Mouse (Mus musculus) CH12.LX (cell line): ENCODE measurements at regions not wholly inside any gene's neighbourhood (a gene's known extent, or its start where the extent isn't known, plus 50 kb on each side); places are given as distances from the start of the nearest gene placed in this dataset.

Experiments used
- DNase-seq: peaks from one replicate; pipeline ENCODE4 v3.0.0-alpha.2; 2013; ENCODE audit errors: extremely low read depth
- H3K27ac ChIP-seq: 2 replicates; pipeline ENCODE4 v1.5.1; 2012; ENCODE audit warnings: low read depth, mild to moderate bottlenecking, control low read depth, moderate library complexity; ENCODE audit not compliant: insufficient read depth
- H3K27me3 ChIP-seq: replicated peaks from 2 replicates; pipeline ENCODE3; 2012; ENCODE audit warnings: inconsistent platforms
- H3K36me3 ChIP-seq, 2 experiments: replicated peaks in 1 of 2; 2 replicates each; pipeline versions ENCODE3 to v1.6.1; 2012; ENCODE audit warnings: inconsistent platforms in 1 of 2, low read length in 1 of 2, mild to moderate bottlenecking in 1 of 2, mixed read lengths in 1 of 2, moderate library complexity in 1 of 2; ENCODE audit not compliant: control insufficient read depth in 1 of 2, insufficient read depth in 1 of 2
- H3K4me1 ChIP-seq, 2 experiments: 2 replicates each; pipeline ENCODE4 v1.6.1; 2012; ENCODE audit warnings: inconsistent platforms in 1 of 2, moderate library complexity in 1 of 2; ENCODE audit not compliant: insufficient read depth in 2 of 2, control insufficient read depth in 1 of 2
- H3K4me2 ChIP-seq: 2 replicates; pipeline ENCODE4 v1.6.1; 2012; ENCODE audit warnings: low read depth, mild to moderate bottlenecking, control low read depth; ENCODE audit not compliant: poor library complexity, insufficient read depth, severe bottlenecking
- H3K4me3 ChIP-seq, 3 experiments: fragments of 150-350 bp in 1 of 3; sonication (generic) in 1 of 3; replicated peaks in 1 of 3; 2 replicates each; pipeline versions ENCODE3 to v1.5.1; 2011 to 2012; ENCODE audit warnings: low read depth in 2 of 3, low read length in 2 of 3, mild to moderate bottlenecking in 2 of 3, moderate library complexity in 2 of 3, control low read depth in 1 of 3, improper control_type of control experiment in 1 of 3, inconsistent platforms in 1 of 3, mixed read lengths in 1 of 3; ENCODE audit not compliant: poor library complexity in 1 of 3
- H3K79me2 ChIP-seq: replicated peaks from 2 replicates; pipeline ENCODE4 v1.6.1; 2012; ENCODE audit warnings: mild to moderate bottlenecking, moderate library complexity; ENCODE audit not compliant: control insufficient read depth, poor library complexity, insufficient read depth, severe bottlenecking; ENCODE audit errors: extremely low read depth
- H3K9ac ChIP-seq: 2 replicates; pipeline ENCODE4 v1.6.1; 2012; ENCODE audit warnings: low read depth, mild to moderate bottlenecking, control low read depth, moderate library complexity; ENCODE audit not compliant: insufficient read depth
- H3K9me3 ChIP-seq: replicated peaks from 2 replicates; pipeline ENCODE3; 2012; ENCODE audit warnings: low read length, inconsistent platforms, mixed read lengths
- BHLHE40 ChIP-seq: IDR thresholded peaks from 2 replicates; pipeline ENCODE4 v1.6.1; 2011; ENCODE audit warnings: mild to moderate bottlenecking, low read depth, low read length, improper control_type of control experiment
- CTCF ChIP-seq, 2 experiments: IDR thresholded peaks in 1 of 2; conservative IDR thresholded peaks in 1 of 2; 2 replicates each; pipeline ENCODE4 v1.5.1; 2011 to 2012; ENCODE audit warnings: low read depth in 2 of 2, low read length in 2 of 2, improper control_type of control experiment in 1 of 2, inconsistent platforms in 1 of 2, mild to moderate bottlenecking in 1 of 2, moderate library complexity in 1 of 2
- E2F4 ChIP-seq: IDR thresholded peaks from 2 replicates; pipeline ENCODE4 v1.6.1; 2011; ENCODE audit warnings: low read depth, low read length, improper control_type of control experiment; ENCODE audit not compliant: insufficient replicate concordance
- EP300 ChIP-seq: IDR thresholded peaks from 2 replicates; pipeline ENCODE4 v1.6.1; 2011; ENCODE audit warnings: low read length, improper control_type of control experiment
- ETS1 ChIP-seq: conservative IDR thresholded peaks from 2 replicates; pipeline ENCODE4 v1.6.1; 2012; ENCODE audit warnings: low read depth, mild to moderate bottlenecking, inconsistent platforms, low read length, improper control_type of control experiment, moderate library complexity
- HCFC1 ChIP-seq: IDR thresholded peaks from 2 replicates; pipeline ENCODE4 v1.6.1; 2012; ENCODE audit warnings: low read depth, mild to moderate bottlenecking, inconsistent platforms, low read length, improper control_type of control experiment
- JUN ChIP-seq: IDR thresholded peaks from 2 replicates; pipeline ENCODE4 v1.6.1; 2011; ENCODE audit warnings: low read depth, mild to moderate bottlenecking, low read length, improper control_type of control experiment, moderate library complexity; ENCODE audit not compliant: insufficient read depth
- JUND ChIP-seq: conservative IDR thresholded peaks from 2 replicates; pipeline ENCODE4 v1.6.1; 2011; ENCODE audit warnings: low read depth, low read length, improper control_type of control experiment
- KAT2A ChIP-seq: IDR thresholded peaks from 2 replicates; pipeline ENCODE4 v1.6.1; 2012; ENCODE audit warnings: low read length, improper control_type of control experiment, inconsistent platforms; ENCODE audit not compliant: insufficient replicate concordance
- MAX ChIP-seq: IDR thresholded peaks from 2 replicates; pipeline ENCODE4 v1.6.1; 2011; ENCODE audit warnings: low read length, improper control_type of control experiment
- MAZ ChIP-seq: IDR thresholded peaks from 2 replicates; pipeline ENCODE4 v1.6.1; 2012; ENCODE audit warnings: low read depth, mild to moderate bottlenecking, inconsistent platforms, low read length, improper control_type of control experiment, moderate library complexity
- MEF2A ChIP-seq: IDR thresholded peaks from 2 replicates; pipeline ENCODE4 v1.6.1; 2014; ENCODE audit warnings: low read depth, mild to moderate bottlenecking, inconsistent platforms, low read length, improper control_type of control experiment, borderline replicate concordance
- MYC ChIP-seq: IDR thresholded peaks from 2 replicates; pipeline ENCODE4 v1.6.1; 2011; ENCODE audit warnings: low read depth, mild to moderate bottlenecking, improper control_type of control experiment, low read length
- NELFE ChIP-seq: IDR thresholded peaks from 2 replicates; pipeline ENCODE4 v1.6.1; 2011; ENCODE audit warnings: low read depth, low read length, improper control_type of control experiment
- NRF1 ChIP-seq: IDR thresholded peaks from 2 replicates; pipeline ENCODE4 v1.6.1; 2014; ENCODE audit warnings: low read depth, mild to moderate bottlenecking, inconsistent platforms, low read length, improper control_type of control experiment, moderate library complexity
- PAX5 ChIP-seq: IDR thresholded peaks from 2 replicates; pipeline ENCODE4 v1.6.1; 2012; ENCODE audit warnings: low read length, inconsistent platforms, mixed read lengths
- POLR2AphosphoS2 ChIP-seq: IDR thresholded peaks from 2 replicates; pipeline ENCODE4 v1.6.1; 2011; ENCODE audit warnings: low read depth, low read length, improper control_type of control experiment
- SMC3 ChIP-seq: IDR thresholded peaks from 2 replicates; pipeline ENCODE4 v1.6.1; 2011; ENCODE audit warnings: low read depth, low read length, improper control_type of control experiment
- TBP ChIP-seq: conservative IDR thresholded peaks from 2 replicates; pipeline ENCODE4 v1.6.1; 2011; ENCODE audit warnings: low read depth, low read length, improper control_type of control experiment
- ZKSCAN1 ChIP-seq: IDR thresholded peaks from 2 replicates; pipeline ENCODE4 v1.6.1; 2012; ENCODE audit warnings: low read depth, inconsistent platforms, low read length, improper control_type of control experiment, borderline replicate concordance
- ZMIZ1 ChIP-seq: IDR thresholded peaks from 2 replicates; pipeline ENCODE4 v1.6.1; 2012; ENCODE audit warnings: low read depth, mild to moderate bottlenecking, inconsistent platforms, low read length, improper control_type of control experiment
- dilution Hi-C: fragments of 300-500 bp; cut with MboI; formaldehyde crosslinking; loops from 2 replicates; pipeline ENCODE4 v1.14.3; 2020; ENCODE audit warnings: low sequenced_read_pairs; ENCODE audit not compliant: extremely low pct_unique_long_range_greater_than_20kb, extremely low pct_ligation_motif_present
- in situ Hi-C: fragments of 300-500 bp; cut with MboI; formaldehyde crosslinking; loops from 3 replicates; pipeline ENCODE4 v1.14.3; 2019; ENCODE audit warnings: low sequenced_read_pairs, low pct_ligation_motif_present, low pct_unique_long_range_greater_than_20kb, mixed read lengths

- dilution Hi-C loops (no loop called here), in situ Hi-C loops (no loop called here)
- Histone ChIP-seq H3K9ac (no peak overlapping the region), H3K36me3 (no peaks in the 10 kb centered on the region), H3K27me3 (no peaks in the 10 kb centered on the region), H3K4me1 (peaks cover 0 to 13% of the 10 kb centered on the region in 2 experiments; a peak in 2 of 4 replicates), H3K27ac (no peak overlapping the region), H3K4me3 (no peak overlapping the region), H3K4me2 (no peak overlapping the region), H3K79me2 (no peaks in the 10 kb centered on the region), H3K9me3 (no peaks in the 10 kb centered on the region)
- no peak for TF ChIP-seq ETS1
- no peak for TF ChIP-seq ZKSCAN1
- no peak for TF ChIP-seq EP300
- no peak for DNase-seq
These were observed 110.0 kb upstream of the Cblb start for GRCm38 (mm10) chr16:51921025-51921424.

GRCm38 (mm10) chr16:51922589-51922988, 108.4 kb upstream of the Cblb start:
- no peak for DNase-seq
- in situ Hi-C loops: no loop called here
- no peaks in the 10 kb centered on the region for H3K36me3 ChIP-seq
- H3K79me2 ChIP-seq: no peaks in the 10 kb centered on the region
- dilution Hi-C loops: no loop called here
- no peak overlapping the region for H3K27ac ChIP-seq
- H3K9ac ChIP-seq: no peak overlapping the region
- H3K4me1 ChIP-seq: no peaks in the 10 kb centered on the region
- H3K27me3 ChIP-seq: no peaks in the 10 kb centered on the region
- no peak overlapping the region for H3K4me2 ChIP-seq
- H3K9me3 ChIP-seq: no peaks in the 10 kb centered on the region
- TF ChIP-seq MAX (no peak), EP300 (no peak), MYC (no peak)
- H3K4me3 ChIP-seq: no peak overlapping the region

DNA sequence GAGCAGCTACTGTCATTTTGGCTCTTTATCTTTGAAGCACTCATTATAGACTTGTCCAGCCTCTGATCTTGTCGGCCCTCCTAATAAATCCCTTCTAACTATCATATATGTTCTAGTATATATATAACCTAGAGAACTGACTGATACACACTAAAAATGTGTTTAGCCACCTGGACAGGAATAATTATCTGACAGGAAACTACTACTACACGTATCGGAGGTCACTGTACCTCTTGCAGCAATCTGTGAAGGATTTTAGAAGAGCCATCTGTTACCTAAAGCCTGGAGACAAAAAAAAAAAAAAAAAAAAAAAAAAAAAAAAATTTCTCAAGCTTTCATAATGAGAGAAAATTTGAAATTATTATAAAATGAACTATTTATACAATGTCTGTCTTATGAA, 105.4 kb upstream of the Cblb start:
- Histone ChIP-seq H3K4me2 (no peak overlapping the region), H3K9ac (no peak overlapping the region), H3K27ac (no peak overlapping the region), H3K4me1 (no peaks in the 10 kb centered on the region), H3K9me3 (no peaks in the 10 kb centered on the region), H3K4me3 (no peak overlapping the region), H3K79me2 (no peaks in the 10 kb centered on the region), H3K36me3 (no peaks in the 10 kb centered on the region), H3K27me3 (no peaks in the 10 kb centered on the region)
- TF ChIP-seq SMC3: no peak
- no peak for TF ChIP-seq JUND
- no peak for TF ChIP-seq PAX5
- TF ChIP-seq ZKSCAN1: no peak
- TF ChIP-seq NELFE: no peak
- TF ChIP-seq ZMIZ1: no peak
- no peak for TF ChIP-seq MAZ
- no peak for TF ChIP-seq TBP
- TF ChIP-seq POLR2AphosphoS2: no peak
- TF ChIP-seq CTCF (conservative IDR thresholded peaks at IDR 0.05 in 1 of 2, IDR thresholded peaks at IDR 0.05 in 1 of 2; ENCODE audit: low read depth in 2 of 2, low read length in 2 of 2): no peak
- no peak for TF ChIP-seq HCFC1
- TF ChIP-seq JUN: no peak
- TF ChIP-seq BHLHE40: no peak
- no peak for TF ChIP-seq MAX
- TF ChIP-seq ETS1: no peak
- TF ChIP-seq E2F4: no peak
- TF ChIP-seq KAT2A: no peak
- no peak for TF ChIP-seq MEF2A
- TF ChIP-seq NRF1: no peak
- dilution Hi-C loops (no loop called here), in situ Hi-C loops (no loop called here)
- DNase-seq: no peak
